Mouse (Mus musculus) midbrain, embryonic 12.5 days (tissue): ENCODE results near the gene Prps2. TPM values are rescaled to one million over a fixed set of nuclear protein-coding genes. Genes with fewer than 3 reads are reported as not detected.

Experiments
- ATAC-seq: fragments of 200-750 bp; cut with Nextera tagmentation; 2 replicates; pipeline ENCODE4 v1.8.0; 2017; ENCODE audit warnings: low read depth, moderate TSS enrichment, moderate library complexity; ENCODE audit not compliant: low FRiP score
- H3K27ac ChIP-seq: fragments of 300-500 bp; sonication (generic); replicated peaks from 2 replicates; pipeline ENCODE4 v1.5.1; 2016; ENCODE audit warnings: mild to moderate bottlenecking
- H3K27me3 ChIP-seq: fragments of 300-500 bp; sonication (generic); 2 replicates; pipeline ENCODE4 v1.6.1; 2016; ENCODE audit warnings: mild to moderate bottlenecking
- H3K36me3 ChIP-seq: fragments of 300-500 bp; sonication (generic); 2 replicates; pipeline ENCODE4 v1.6.1; 2016
- H3K4me1 ChIP-seq: fragments of 300-500 bp; sonication (generic); 2 replicates; pipeline ENCODE4 v1.6.1; 2016
- H3K4me2 ChIP-seq: fragments of 300-500 bp; sonication (generic); replicated peaks from 2 replicates; pipeline ENCODE4 v1.6.1; 2016; ENCODE audit warnings: mild to moderate bottlenecking, moderate library complexity
- H3K4me3 ChIP-seq: fragments of 300-500 bp; sonication (generic); 2 replicates; pipeline ENCODE4 v1.5.1; 2016; ENCODE audit warnings: mild to moderate bottlenecking
- H3K9ac ChIP-seq: fragments of 300-500 bp; sonication (generic); replicated peaks from 2 replicates; pipeline ENCODE4 v1.6.1; 2016; ENCODE audit warnings: mild to moderate bottlenecking, moderate library complexity
- H3K9me3 ChIP-seq: fragments of 300-500 bp; sonication (generic); 2 replicates; pipeline ENCODE4 v1.6.1; 2016; ENCODE audit warnings: mild to moderate bottlenecking
- WGBS: fragments of 180-500 bp; shearing (Covaris S2); methylation state at CpG from one replicate; pipeline ENCODE4 v1.1.7; 2016; 5-methylcytosine and 5-hydroxymethylcytosine counted together
- polyA plus RNA-seq: library from polyadenylated mRNA; unstranded; fragments of >200 nt; fragmentation: Nextera tagmentation; extraction: Ambion mirVana; gene quantifications from 2 replicates; pipeline ENCODE4 v1.2.1, GENCODE M21; 2016

Prps2 gene
- polyA plus RNA-seq, 1 experiment from 2014 or later: 13.9 TPM

DNA sequence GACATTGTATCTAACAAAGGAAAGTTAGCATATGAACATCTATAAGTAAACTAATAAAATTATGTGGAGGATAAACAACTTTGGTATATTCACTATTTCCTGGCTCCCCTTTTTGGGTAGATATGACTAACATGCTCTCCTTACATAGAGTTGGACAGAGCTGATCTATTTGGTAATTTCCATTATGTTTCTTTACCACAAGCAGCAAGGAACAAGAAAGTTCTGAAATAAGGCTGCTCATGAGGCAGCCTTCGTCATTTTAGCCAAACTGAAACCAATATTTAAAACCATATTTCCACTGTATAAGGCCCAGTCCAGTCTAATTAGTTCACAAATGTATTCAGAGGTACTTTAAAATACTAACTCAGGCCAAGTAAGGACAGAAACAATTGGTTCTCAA, 36.1 kb downstream of the Prps2 start:
- no peak overlapping the region for H3K27ac ChIP-seq
- H3K9me3 ChIP-seq: no peaks in the 10 kb centered on the region
- H3K27me3 ChIP-seq: peaks cover 41% of the 10 kb centered on the region
- WGBS: 59% methylated on average over 1 of the region's 1 CpGs
- H3K4me1 ChIP-seq: no peaks in the 10 kb centered on the region
- H3K36me3 ChIP-seq: no peaks in the 10 kb centered on the region
- H3K4me2 ChIP-seq: no peak overlapping the region
- ATAC-seq: no peak
- H3K4me3 ChIP-seq: no peak overlapping the region
- H3K9ac ChIP-seq: no peak overlapping the region

DNA sequence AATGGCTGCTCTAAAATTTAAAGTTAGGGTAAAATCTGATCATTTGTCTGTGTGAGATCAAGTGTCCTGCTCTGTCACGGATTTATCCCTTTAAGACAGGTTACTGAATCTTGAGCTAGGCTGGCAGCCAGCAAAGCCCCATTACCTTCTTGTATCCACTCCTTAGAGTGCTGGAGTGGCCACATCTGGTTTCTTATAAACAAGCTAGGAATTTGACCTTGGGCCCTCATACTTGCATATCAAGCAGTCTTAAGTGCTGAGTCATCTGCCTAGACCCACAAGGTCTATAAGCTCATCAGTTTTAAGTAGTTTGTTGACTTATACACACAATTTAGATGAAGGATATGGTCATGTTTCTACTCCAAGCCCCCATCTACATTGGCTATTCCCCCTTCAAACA, 38.2 kb downstream of the Prps2 start:
- Histone ChIP-seq H3K9ac (no peak overlapping the region), H3K27me3 (peaks cover 45% of the 10 kb centered on the region)

DNA sequence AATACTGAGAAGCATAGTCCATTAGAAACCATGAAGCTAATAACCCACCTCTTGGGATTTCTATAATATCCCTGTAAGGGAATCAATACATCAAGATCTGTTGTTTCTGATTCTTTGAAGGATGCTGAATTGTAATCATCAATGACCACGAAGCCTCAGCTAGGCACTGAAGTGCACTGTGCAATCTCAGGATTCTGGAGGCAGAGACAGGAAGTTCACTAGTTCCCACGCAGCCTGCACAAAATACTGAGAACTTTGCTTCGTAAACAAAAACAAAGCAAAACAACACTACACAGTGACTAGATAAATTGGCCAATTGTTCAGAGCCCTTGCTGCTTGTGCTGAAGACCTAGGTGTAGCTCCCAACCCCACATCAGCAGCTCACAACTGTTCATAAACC, 40.7 kb downstream of the Prps2 start:
- WGBS: 85% methylated on average over 3 of the region's 3 CpGs
- no peak for ATAC-seq
- no peak overlapping the region for H3K9ac ChIP-seq
- no peaks in the 10 kb centered on the region for H3K4me1 ChIP-seq
- no peaks in the 10 kb centered on the region for H3K9me3 ChIP-seq
- H3K36me3 ChIP-seq: no peaks in the 10 kb centered on the region
- no peak overlapping the region for H3K4me2 ChIP-seq
- peaks cover 36% of the 10 kb centered on the region for H3K27me3 ChIP-seq
- no peak overlapping the region for H3K4me3 ChIP-seq
- no peak overlapping the region for H3K27ac ChIP-seq

More for the DNA sequence above, 38.2 kb downstream of the Prps2 start:
- no peaks in the 10 kb centered on the region for H3K9me3 ChIP-seq
- no peaks in the 10 kb centered on the region for H3K4me1 ChIP-seq
- 71% methylated on average over 1 of the region's 1 CpGs for WGBS
- no peak for ATAC-seq
- no peaks in the 10 kb centered on the region for H3K36me3 ChIP-seq
- no peak overlapping the region for H3K4me2 ChIP-seq
- no peak overlapping the region for H3K4me3 ChIP-seq
- no peak overlapping the region for H3K27ac ChIP-seq

DNA sequence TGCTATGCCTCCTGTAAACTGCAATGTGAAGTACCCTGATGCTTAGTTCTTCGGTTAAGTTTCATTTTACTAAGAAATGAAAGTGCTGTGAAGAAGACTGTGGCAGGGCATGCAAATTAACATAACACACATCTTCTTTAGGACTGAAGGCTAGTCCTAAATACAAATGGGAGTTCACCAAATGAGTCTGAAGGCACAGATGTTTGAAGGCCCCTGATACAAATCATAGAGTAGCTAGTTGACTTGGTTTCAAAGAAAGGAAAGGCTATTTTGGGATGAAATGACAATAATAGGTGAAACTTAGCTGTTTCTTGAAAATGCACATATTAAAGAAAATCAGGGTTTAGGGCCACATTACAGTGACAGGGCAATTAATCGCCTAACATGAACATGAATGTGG, 42.4 kb downstream of the Prps2 start:
- H3K27ac ChIP-seq: no peak overlapping the region
- no peak overlapping the region for H3K9ac ChIP-seq
- ATAC-seq: no peak
- no peak overlapping the region for H3K4me3 ChIP-seq
- H3K27me3 ChIP-seq: peaks cover 28% of the 10 kb centered on the region
- 88% methylated on average over 2 of the region's 2 CpGs for WGBS
- H3K4me2 ChIP-seq: no peak overlapping the region
- H3K4me1 ChIP-seq: no peaks in the 10 kb centered on the region
- H3K9me3 ChIP-seq: no peaks in the 10 kb centered on the region
- H3K36me3 ChIP-seq: no peaks in the 10 kb centered on the region

DNA sequence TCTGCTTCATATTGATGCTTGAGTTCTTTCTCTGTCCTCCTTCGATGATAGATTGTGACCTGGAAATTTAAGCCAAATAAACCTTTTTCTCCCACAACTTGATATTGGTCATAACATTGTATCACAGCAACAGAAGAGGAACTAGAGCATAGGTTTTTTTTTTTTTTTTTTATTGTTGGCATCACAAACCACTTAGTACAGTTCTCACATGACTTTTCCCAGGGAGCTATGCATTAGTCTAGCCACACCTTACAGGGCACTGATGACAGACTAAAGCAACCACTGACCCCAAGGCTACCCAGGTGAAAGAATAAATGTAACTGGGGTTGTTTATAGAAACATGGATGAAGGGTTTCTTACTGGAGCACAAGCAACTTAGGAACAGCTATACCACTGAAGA, 44.6 kb downstream of the Prps2 start:
- Histone ChIP-seq H3K9ac (no peak overlapping the region), H3K9me3 (no peaks in the 10 kb centered on the region), H3K27me3 (peaks cover 16% of the 10 kb centered on the region), H3K4me2 (no peak overlapping the region), H3K36me3 (no peaks in the 10 kb centered on the region), H3K4me3 (no peak overlapping the region), H3K27ac (no peak overlapping the region), H3K4me1 (no peaks in the 10 kb centered on the region)
- no peak for ATAC-seq
- WGBS: 87% methylated on average over 1 of the region's 1 CpGs

DNA sequence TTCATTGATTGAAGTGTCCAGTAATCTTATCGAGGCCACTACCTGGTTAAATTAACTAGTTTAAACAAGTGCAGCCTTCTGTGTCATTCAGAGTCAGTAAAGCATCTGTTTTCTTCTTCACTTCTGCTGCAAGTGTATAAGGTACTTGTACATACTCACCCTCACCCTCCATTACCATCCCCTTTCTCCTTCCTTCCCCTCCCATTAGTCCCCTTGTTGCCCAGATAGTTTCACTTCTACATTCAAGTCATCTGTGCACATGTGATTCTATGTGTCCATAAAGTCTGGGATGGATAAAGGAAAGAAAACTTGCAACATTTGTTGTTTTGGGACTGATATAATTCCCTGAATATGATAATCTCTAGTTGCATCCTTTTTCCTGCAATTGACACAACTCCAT, 48.0 kb downstream of the Prps2 start:
- Histone ChIP-seq H3K9me3 (no peaks in the 10 kb centered on the region), H3K4me2 (no peak overlapping the region), H3K4me1 (no peaks in the 10 kb centered on the region), H3K27me3 (peaks cover 2% of the 10 kb centered on the region), H3K9ac (no peak overlapping the region), H3K27ac (no peak overlapping the region), H3K4me3 (no peak overlapping the region), H3K36me3 (no peaks in the 10 kb centered on the region)
- no peak for ATAC-seq
- WGBS: 76% methylated on average over 1 of the region's 1 CpGs

DNA sequence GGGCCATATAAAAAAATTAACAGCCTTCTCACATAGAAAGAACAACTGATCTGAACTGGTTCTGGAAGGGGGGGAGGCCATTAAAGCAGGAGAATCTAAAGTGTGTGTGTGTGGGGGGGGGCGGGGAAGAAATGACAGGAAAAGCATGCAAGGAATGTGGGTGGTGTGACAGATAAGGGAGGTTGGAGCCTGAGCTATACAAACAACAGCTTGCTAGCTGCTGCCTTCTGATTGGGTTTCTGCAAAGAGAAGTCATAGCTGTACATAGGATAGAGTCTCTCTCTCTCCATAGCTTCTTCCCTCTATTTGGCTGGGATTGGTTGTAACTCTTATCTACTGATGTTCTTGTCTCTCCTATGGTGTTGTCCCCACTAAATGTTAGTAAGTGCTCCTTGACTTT, 49.9 kb downstream of the Prps2 start:
- 83% methylated on average over 1 of the region's 1 CpGs for WGBS
- ATAC-seq: no peak
- H3K27me3 ChIP-seq: peaks cover 11% of the 10 kb centered on the region

DNA sequence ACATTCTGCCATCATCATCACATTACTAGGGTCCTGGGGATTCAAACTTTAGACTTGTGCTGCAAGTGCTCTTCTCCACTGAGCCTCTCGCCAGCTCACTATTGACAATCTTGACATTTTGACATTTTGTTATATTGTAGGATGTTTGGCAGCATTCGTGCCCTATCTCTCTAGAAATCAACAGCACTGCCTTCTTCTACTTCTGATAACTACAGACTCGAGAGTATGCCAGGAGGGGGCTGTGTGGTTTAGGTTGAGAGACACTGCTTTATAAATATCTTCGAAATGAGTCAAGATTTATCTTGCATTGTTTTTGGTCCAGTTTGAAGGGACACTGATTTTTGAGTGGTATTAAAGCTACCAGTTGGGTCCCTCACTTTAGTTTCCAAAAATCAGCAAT, 51.6 kb downstream of the Prps2 start:
- H3K9ac ChIP-seq: no peak overlapping the region
- no peaks in the 10 kb centered on the region for H3K4me1 ChIP-seq
- H3K27me3 ChIP-seq: peaks cover 16% of the 10 kb centered on the region
- no peak overlapping the region for H3K4me2 ChIP-seq
- H3K9me3 ChIP-seq: no peaks in the 10 kb centered on the region
- no peak overlapping the region for H3K27ac ChIP-seq
- no peak for ATAC-seq
- WGBS: 82% methylated on average over 4 of the region's 4 CpGs
- no peaks in the 10 kb centered on the region for H3K36me3 ChIP-seq
- H3K4me3 ChIP-seq: no peak overlapping the region

More for the DNA sequence above, 49.9 kb downstream of the Prps2 start:
- Histone ChIP-seq H3K9me3 (no peaks in the 10 kb centered on the region), H3K4me3 (no peak overlapping the region), H3K36me3 (no peaks in the 10 kb centered on the region), H3K9ac (no peak overlapping the region), H3K4me1 (no peaks in the 10 kb centered on the region), H3K4me2 (no peak overlapping the region), H3K27ac (no peak overlapping the region)

DNA sequence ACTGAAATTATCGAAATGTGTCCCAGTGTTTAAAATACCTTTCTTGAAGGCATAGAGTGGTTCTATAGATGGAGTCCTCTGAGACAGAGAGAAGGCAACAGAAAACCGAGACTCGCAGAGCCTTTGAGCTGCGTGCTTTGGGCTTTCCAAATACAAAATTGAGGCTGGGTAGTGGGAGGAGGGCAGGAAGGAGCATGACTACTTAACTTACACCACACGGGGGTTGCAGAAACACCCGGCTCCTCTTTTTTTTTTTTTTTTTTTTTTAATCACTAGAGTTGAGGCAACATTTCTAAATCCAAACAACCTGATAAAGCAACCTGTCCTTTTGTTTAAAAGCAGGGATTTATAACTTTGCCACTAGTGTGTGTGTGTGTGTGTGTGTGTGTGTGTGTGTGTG, 52.1 kb downstream of the Prps2 start, which contains the start of gene Tlr7:
Gene Tlr7, minus strand, starts transcription at position 160 of the 400 bp plus-strand sequence.
- no peak within 1 kb of the TSS for H3K4me3 ChIP-seq
- no peak for ATAC-seq
- peaks cover 20% of the 10 kb centered on the region for H3K27me3 ChIP-seq
- H3K27ac ChIP-seq: no peak within 1 kb of the TSS
- H3K9ac ChIP-seq: no peak within 1 kb of the TSS
- no peak within 1 kb of the TSS for H3K4me2 ChIP-seq
- WGBS: 76% methylated on average over 6 of the region's 6 CpGs
- no peaks in the 10 kb centered on the region for H3K36me3 ChIP-seq
- no peaks in the 10 kb centered on the region for H3K4me1 ChIP-seq
- no peaks in the 10 kb centered on the region for H3K9me3 ChIP-seq

DNA sequence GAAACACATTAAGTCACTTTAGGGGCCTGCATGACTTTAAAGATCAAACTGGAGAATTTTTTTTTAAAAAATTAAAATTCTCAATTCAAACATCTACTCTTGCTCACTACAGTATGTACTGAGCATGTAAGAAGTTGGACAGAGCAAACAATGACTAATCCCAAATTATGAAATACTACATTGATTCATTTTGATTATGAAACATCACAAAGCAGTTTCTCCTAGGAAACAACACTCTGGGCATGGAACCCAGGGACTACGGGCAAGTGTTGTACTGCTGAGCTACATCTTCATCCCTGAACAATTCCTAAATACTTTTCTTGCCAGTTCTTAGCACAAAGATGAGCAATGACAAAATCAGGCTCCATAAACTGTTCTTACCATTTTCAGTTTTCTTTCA, 52.9 kb downstream of the Prps2 start:
- no peak for ATAC-seq
- no peaks in the 10 kb centered on the region for H3K4me1 ChIP-seq
- no peak overlapping the region for H3K27ac ChIP-seq
- no peak overlapping the region for H3K9ac ChIP-seq
- H3K4me2 ChIP-seq: no peak overlapping the region
- no peak overlapping the region for H3K4me3 ChIP-seq
- H3K9me3 ChIP-seq: no peaks in the 10 kb centered on the region
- H3K27me3 ChIP-seq: peaks cover 20% of the 10 kb centered on the region
- H3K36me3 ChIP-seq: no peaks in the 10 kb centered on the region
- WGBS: 96% methylated on average over 1 of the region's 1 CpGs

DNA sequence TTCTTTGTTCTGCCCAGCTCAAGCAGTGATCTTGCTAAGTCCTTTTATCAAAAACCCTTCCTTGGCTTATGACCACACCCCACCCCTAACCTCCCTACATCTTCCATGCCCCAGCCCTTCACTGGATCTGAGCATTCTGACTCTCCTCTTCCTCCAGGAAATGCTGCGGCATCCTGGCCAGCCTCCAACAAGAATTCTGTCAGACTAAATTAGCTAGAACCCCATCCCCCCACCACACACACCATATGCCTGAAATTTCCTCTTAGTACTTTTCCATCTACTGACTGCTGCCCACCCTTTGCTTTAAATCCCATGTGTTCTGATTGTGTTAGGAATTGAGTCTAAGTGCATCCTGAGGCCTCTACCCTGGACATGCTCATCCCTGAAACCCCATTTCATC, 53.5 kb downstream of the Prps2 start:
- Histone ChIP-seq H3K9me3 (no peaks in the 10 kb centered on the region), H3K27me3 (peaks cover 20% of the 10 kb centered on the region), H3K36me3 (no peaks in the 10 kb centered on the region), H3K4me2 (no peak overlapping the region), H3K4me1 (no peaks in the 10 kb centered on the region), H3K4me3 (no peak overlapping the region), H3K27ac (no peak overlapping the region), H3K9ac (no peak overlapping the region)
- no peak for ATAC-seq
- 89% methylated on average over 1 of the region's 1 CpGs for WGBS

DNA sequence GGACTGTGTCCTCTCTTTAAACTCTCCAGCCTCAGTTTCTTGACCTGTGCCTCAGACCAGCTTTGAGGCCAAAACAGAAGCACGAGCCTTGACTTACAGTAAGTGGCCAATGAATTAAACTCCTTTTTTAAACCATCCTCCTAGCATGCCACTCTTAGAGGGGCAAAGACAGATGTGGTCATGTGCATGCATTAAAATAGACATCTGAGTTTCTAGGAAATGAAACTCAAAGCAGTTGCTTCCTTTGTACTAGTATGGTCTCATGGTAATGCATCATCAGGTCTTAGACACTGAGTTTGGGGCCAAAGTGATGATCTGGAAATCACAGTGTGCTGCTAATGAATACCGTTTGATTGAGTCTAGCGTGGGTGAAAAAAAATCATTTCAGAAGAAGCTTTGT, 54.0 kb downstream of the Prps2 start:
- ATAC-seq: no peak
- no peaks in the 10 kb centered on the region for H3K36me3 ChIP-seq
- WGBS: 89% methylated on average over 3 of the region's 3 CpGs
- H3K9ac ChIP-seq: no peak overlapping the region
- H3K4me1 ChIP-seq: no peaks in the 10 kb centered on the region
- H3K4me2 ChIP-seq: no peak overlapping the region
- H3K4me3 ChIP-seq: no peak overlapping the region
- peaks cover 22% of the 10 kb centered on the region for H3K27me3 ChIP-seq
- H3K27ac ChIP-seq: no peak overlapping the region
- H3K9me3 ChIP-seq: no peaks in the 10 kb centered on the region

DNA sequence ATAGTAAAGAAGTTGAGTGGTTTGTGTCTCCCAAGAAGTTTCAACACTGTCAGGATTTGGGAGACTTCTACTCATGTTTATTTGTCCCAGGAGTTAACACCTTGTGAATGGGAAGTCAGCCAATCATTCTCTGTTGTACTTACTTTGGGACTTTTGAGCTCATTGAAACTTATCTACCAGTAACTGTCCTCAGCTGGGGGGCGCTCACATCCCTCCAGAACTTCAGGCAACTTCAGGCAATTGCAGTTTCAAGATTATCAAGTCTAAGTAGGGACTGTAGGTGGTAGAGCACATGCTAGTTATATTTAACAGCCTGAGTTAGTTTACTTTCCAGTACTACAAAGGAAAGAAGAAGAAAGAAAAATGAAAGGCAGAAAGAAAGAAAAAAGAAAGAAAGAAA, 58.8 kb downstream of the Prps2 start:
- Histone ChIP-seq H3K27ac (no peak overlapping the region), H3K36me3 (no peaks in the 10 kb centered on the region), H3K9me3 (no peaks in the 10 kb centered on the region), H3K4me2 (no peak overlapping the region), H3K9ac (no peak overlapping the region), H3K27me3 (peaks cover 36% of the 10 kb centered on the region), H3K4me1 (0 out of 2 replicates have a peak, but pooled peaks cover 2% of the 10 kb centered on the region), H3K4me3 (no peak overlapping the region)
- ATAC-seq: no peak
- WGBS: 42% methylated on average over 1 of the region's 1 CpGs
